Mouse (Mus musculus): ENCODE results near the gene Rbms3. TPM values are rescaled to one million over a fixed set of nuclear protein-coding genes. Genes with fewer than 3 reads are reported as not detected.
A peak's percentile ranks its signal among the peaks of the same experiment; 100 is the strongest.

Rbms3 gene
- polyA plus RNA-seq, 1 experiment from 2014 or later, result 44.5 TPM

- no peaks in the 10 kb centered on the region for H3K36me3 ChIP-seq (ENCODE audit: insufficient read depth, low read length)
- ATAC-seq (replicated peaks; ENCODE audit: low FRiP score, low read depth) (no peak), DNase-seq (ENCODE audit: low spot score) (no peak)
- WGBS, result 78% methylated on average over 8 of the region's 8 CpGs
- no peak overlapping the region for H3K4me2 ChIP-seq (ENCODE audit: low read length)
- no peak overlapping the region for H3K27ac ChIP-seq
- no peaks in the 10 kb centered on the region for H3K4me1 ChIP-seq (replicated peaks; ENCODE audit: insufficient read depth, low read length)
- no peak for TF ChIP-seq CTCF (IDR thresholded peaks at IDR 0.05; ENCODE audit: low read depth)
- no peak overlapping the region for H3K4me3 ChIP-seq (replicated peaks; ENCODE audit: low read depth, low read length)
- no peaks in the 10 kb centered on the region for H3K9me3 ChIP-seq (replicated peaks; ENCODE audit: low read length)
- H3K9ac ChIP-seq (ENCODE audit: low read depth, low read length), result no peak overlapping the region
- no peaks in the 10 kb centered on the region for H3K27me3 ChIP-seq (ENCODE audit: insufficient read depth, low read length)
These were observed 550.2 kb downstream of the Rbms3 start for GRCm38 (mm10) chr9:117079471-117079870.

DNA sequence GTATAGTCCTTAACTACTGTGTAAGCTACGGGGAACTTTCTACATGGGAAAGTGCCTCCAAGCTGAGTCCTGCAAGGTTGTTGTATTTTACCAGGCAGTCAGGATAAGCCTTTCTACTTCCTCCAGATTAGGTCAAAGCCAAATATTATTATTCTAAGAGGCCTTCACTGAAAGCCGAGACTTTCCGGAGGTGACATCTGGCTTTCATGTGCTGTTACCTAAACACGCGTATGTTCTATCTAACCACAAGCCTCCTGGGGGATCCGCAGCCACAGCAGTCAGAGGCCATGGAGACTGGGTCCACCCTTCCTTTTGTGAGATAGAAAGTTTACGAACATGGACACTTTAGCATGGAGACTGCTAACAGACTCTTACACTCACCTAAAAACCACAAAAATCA is 552.2 kb downstream of the Rbms3 start:
- no peak overlapping the region for H3K4me2 ChIP-seq (ENCODE audit: low read length)
- H3K4me3 ChIP-seq (replicated peaks; ENCODE audit: low read depth, low read length), result no peak overlapping the region
- WGBS, result 51% methylated on average over 7 of the region's 7 CpGs
- H3K27ac ChIP-seq, result no peak overlapping the region
- H3K27me3 ChIP-seq (ENCODE audit: insufficient read depth, low read length), result no peaks in the 10 kb centered on the region
- H3K9me3 ChIP-seq (replicated peaks; ENCODE audit: low read length), result no peaks in the 10 kb centered on the region
- TF ChIP-seq CTCF (IDR thresholded peaks at IDR 0.05; ENCODE audit: low read depth), result no peak
- H3K36me3 ChIP-seq (ENCODE audit: insufficient read depth, low read length), result no peaks in the 10 kb centered on the region
- ATAC-seq (replicated peaks; ENCODE audit: low FRiP score, low read depth) (no peak), DNase-seq (ENCODE audit: low spot score) (no peak)
- no peak overlapping the region for H3K9ac ChIP-seq (ENCODE audit: low read depth, low read length)
- no peaks in the 10 kb centered on the region; the same call in 1 of the 2 replicates for H3K4me1 ChIP-seq (replicated peaks; ENCODE audit: insufficient read depth, low read length)

DNA sequence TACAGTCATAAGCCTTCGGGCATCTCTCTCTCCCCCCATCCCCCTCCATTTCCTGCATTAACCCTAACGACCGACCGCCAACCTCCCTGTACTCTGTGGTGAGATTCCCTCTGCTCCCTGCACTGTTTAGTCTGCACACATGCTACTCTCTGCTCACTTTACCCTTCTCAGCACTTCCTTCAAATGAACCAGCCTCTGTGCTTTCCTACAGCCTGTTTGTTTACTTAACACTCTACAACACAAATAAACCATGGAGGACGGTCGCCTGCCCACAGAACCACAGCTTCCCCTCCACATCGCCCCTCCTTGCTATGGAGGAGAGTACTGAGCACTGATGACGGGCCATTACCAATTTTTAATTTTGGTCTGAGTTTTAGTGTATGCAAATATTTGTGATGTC is 552.9 kb downstream of the Rbms3 start:
- DNase-seq (ENCODE audit: low spot score) (no peak), ATAC-seq (replicated peaks; ENCODE audit: low FRiP score, low read depth) (no peak)
- Histone ChIP-seq H3K9me3 (replicated peaks; ENCODE audit: low read length) (no peaks in the 10 kb centered on the region), H3K36me3 (ENCODE audit: insufficient read depth, low read length) (no peaks in the 10 kb centered on the region), H3K4me2 (ENCODE audit: low read length) (no peak overlapping the region), H3K4me1 (replicated peaks; ENCODE audit: insufficient read depth, low read length) (no peaks in the 10 kb centered on the region; the same call in 1 of the 2 replicates), H3K27ac (no peak overlapping the region), H3K4me3 (replicated peaks; ENCODE audit: low read depth, low read length) (no peak overlapping the region), H3K9ac (ENCODE audit: low read depth, low read length) (no peak overlapping the region), H3K27me3 (ENCODE audit: insufficient read depth, low read length) (no peaks in the 10 kb centered on the region)
- 54% methylated on average over 8 of the region's 8 CpGs for WGBS
- no peak for TF ChIP-seq CTCF (IDR thresholded peaks at IDR 0.05; ENCODE audit: low read depth)

DNA sequence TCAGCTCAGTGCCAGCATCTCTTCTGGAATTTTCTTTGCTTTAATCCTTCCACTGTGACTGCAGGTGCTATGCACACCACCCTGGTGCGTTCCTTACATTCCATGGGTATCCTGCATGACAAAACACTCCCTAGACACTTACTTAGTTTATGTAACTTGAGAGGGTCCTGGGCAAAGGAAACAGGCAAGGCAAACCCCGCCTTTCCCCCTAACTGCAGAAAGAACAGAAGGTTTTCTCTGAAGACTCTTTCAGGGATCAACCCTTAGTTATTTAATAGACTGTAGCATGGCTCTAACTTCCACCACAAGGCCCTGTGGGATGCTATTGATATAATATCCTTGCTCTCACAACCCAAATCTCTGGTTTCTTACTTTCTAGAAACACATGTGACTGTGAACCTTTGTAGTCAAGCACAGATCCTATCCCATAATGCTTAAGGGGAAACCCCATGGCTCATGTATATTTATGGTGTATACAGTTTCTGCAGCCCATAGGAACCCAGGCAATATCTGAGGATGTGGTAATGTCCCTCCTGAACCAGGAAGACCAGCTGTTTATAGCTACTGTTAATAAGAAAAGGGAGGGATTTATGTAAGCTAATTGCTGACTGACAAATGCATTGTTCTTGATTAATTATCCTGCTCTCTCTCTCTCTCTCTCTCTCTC is 557.1 kb downstream of the Rbms3 start:
- no peaks in the 10 kb centered on the region for H3K9me3 ChIP-seq (replicated peaks; ENCODE audit: low read length)
- whole genome bisulfite sequencing, result 12% methylated on average over 2 of the region's 2 CpGs

DNA sequence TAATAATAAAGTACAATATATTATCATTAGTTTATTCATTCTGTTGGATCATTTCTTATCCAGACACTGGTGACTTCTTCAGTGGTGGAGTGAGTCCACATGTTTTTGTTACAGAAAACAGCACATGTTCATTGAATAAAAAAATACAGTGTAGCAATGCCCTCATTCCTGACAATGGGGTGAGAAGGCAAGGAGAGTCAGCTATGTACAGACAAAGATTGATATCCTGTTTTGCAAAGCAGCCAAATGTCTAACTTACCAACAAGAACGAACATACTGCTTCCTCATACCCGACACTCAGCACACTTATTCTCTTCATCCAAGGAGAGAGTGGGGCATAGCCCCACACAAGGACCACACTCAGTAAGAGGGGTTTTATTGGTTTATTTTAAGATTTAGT is 559.1 kb downstream of the Rbms3 start:
- no peak overlapping the region for H3K27ac ChIP-seq
- no peak overlapping the region for H3K9ac ChIP-seq (ENCODE audit: low read depth, low read length)
- H3K4me2 ChIP-seq (ENCODE audit: low read length), result no peak overlapping the region
- H3K4me3 ChIP-seq (replicated peaks; ENCODE audit: low read depth, low read length), result no peak overlapping the region
- 70% methylated on average over 2 of the region's 2 CpGs for WGBS
- ATAC-seq (replicated peaks; ENCODE audit: low FRiP score, low read depth) (no peak), DNase-seq (ENCODE audit: low spot score) (no peak)
- H3K36me3 ChIP-seq (ENCODE audit: insufficient read depth, low read length), result no peaks in the 10 kb centered on the region
- no peaks in the 10 kb centered on the region for H3K9me3 ChIP-seq (replicated peaks; ENCODE audit: low read length)
- TF ChIP-seq CTCF (IDR thresholded peaks at IDR 0.05; ENCODE audit: low read depth), result no peak
- no peaks in the 10 kb centered on the region for H3K27me3 ChIP-seq (ENCODE audit: insufficient read depth, low read length)
- H3K4me1 ChIP-seq (replicated peaks; ENCODE audit: insufficient read depth, low read length), result no peaks in the 10 kb centered on the region; the same call in 1 of the 2 replicates

More for the DNA sequence above, 557.1 kb downstream of the Rbms3 start:
- DNase-seq (ENCODE audit: low spot score), result peak; percentile 86
- Histone ChIP-seq H3K4me2 (ENCODE audit: low read length) (no peak overlapping the region), H3K4me1 (replicated peaks; ENCODE audit: insufficient read depth, low read length) (no peaks in the 10 kb centered on the region; the same call in 1 of the 2 replicates), H3K9ac (ENCODE audit: low read depth, low read length) (no peak overlapping the region), H3K36me3 (ENCODE audit: insufficient read depth, low read length) (no peaks in the 10 kb centered on the region), H3K27ac (peak overlapping the region; percentile 55; the same call in 1 of the 2 replicates), H3K4me3 (replicated peaks; ENCODE audit: low read depth, low read length) (no peak overlapping the region), H3K27me3 (ENCODE audit: insufficient read depth, low read length) (no peaks in the 10 kb centered on the region)
- peak; percentile 72; the same call in 1 of the 2 replicates for ATAC-seq (replicated peaks; ENCODE audit: low FRiP score, low read depth)
- TF ChIP-seq CTCF (IDR thresholded peaks at IDR 0.05; ENCODE audit: low read depth), result no peak

DNA sequence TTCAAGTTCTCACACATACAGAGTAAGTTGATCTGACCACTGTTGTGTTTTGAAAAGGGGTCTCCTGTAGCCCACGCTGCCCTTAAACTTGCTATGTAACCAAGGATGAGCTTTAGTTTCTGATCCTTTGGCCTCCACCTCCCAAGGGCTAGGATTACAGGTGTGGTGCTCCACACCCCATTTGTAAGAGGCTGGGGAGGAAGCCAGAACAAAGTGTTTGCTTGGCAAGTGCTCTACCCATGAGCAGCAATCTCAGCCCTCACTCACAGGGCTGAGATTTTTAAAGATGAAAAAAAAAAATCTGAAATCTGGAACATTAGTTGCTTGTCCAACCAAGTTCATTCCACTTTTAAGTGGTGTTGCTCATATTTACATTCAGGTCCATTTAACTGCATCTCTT is 560.5 kb downstream of the Rbms3 start:
- ATAC-seq (replicated peaks; ENCODE audit: low FRiP score, low read depth) (no peak), DNase-seq (ENCODE audit: low spot score) (no peak)
- H3K9me3 ChIP-seq (replicated peaks; ENCODE audit: low read length), result no peaks in the 10 kb centered on the region
- H3K4me1 ChIP-seq (replicated peaks; ENCODE audit: insufficient read depth, low read length), result no peaks in the 10 kb centered on the region; the same call in 1 of the 2 replicates
- 62% methylated on average over 1 of the region's 1 CpGs for WGBS
- H3K4me2 ChIP-seq (ENCODE audit: low read length), result no peak overlapping the region
- no peaks in the 10 kb centered on the region for H3K27me3 ChIP-seq (ENCODE audit: insufficient read depth, low read length)
- no peaks in the 10 kb centered on the region for H3K36me3 ChIP-seq (ENCODE audit: insufficient read depth, low read length)
- no peak overlapping the region for H3K27ac ChIP-seq
- no peak overlapping the region for H3K9ac ChIP-seq (ENCODE audit: low read depth, low read length)
- TF ChIP-seq CTCF (IDR thresholded peaks at IDR 0.05; ENCODE audit: low read depth), result no peak
- H3K4me3 ChIP-seq (replicated peaks; ENCODE audit: low read depth, low read length), result no peak overlapping the region

Data from kidney, postnatal 0 days (tissue).